Mouse (Mus musculus) forebrain, embryonic 16.5 days (tissue): ENCODE measurements around the gene Wfdc15b. TPM values are rescaled to one million over a fixed set of nuclear protein-coding genes. Genes with fewer than 3 reads are reported as not detected.
"Not testable (repeated sequence)": the region's sequence is repeated elsewhere in the genome, so short reads cannot be mapped to it uniquely, and the experiment has no call there.

Experiments
- ATAC-seq: fragments of 200-750 bp; cut with Nextera tagmentation; 2 replicates; pipeline ENCODE4 v1.8.0; 2017; ENCODE audit warnings: mild to moderate bottlenecking, moderate library complexity
- H3K27ac ChIP-seq: fragments of 300-500 bp; sonication (generic); 2 replicates; pipeline ENCODE4 v1.5.1; 2014; ENCODE audit warnings: low read length, control low read depth
- H3K27me3 ChIP-seq: fragments of 300-500 bp; sonication (generic); replicated peaks from 2 replicates; pipeline ENCODE4 v1.6.1; 2014; ENCODE audit warnings: low read length; ENCODE audit not compliant: control insufficient read depth, insufficient read depth
- H3K36me3 ChIP-seq: fragments of 300-500 bp; sonication (generic); 2 replicates; pipeline ENCODE4 v1.6.1; 2014; ENCODE audit not compliant: control insufficient read depth, insufficient read depth
- H3K4me1 ChIP-seq: fragments of 300-500 bp; sonication (generic); replicated peaks from 2 replicates; pipeline ENCODE4 v1.6.1; 2014; ENCODE audit warnings: low read length; ENCODE audit not compliant: control insufficient read depth, insufficient read depth
- H3K4me2 ChIP-seq: fragments of 300-500 bp; sonication (generic); 2 replicates; pipeline ENCODE4 v1.6.1; 2014; ENCODE audit warnings: mild to moderate bottlenecking, low read length, control low read depth
- H3K4me3 ChIP-seq: fragments of 300-500 bp; sonication (generic); replicated peaks from 2 replicates; pipeline ENCODE4 v1.5.1; 2014; ENCODE audit warnings: mild to moderate bottlenecking, low read length, control low read depth
- H3K9ac ChIP-seq: fragments of 300-500 bp; sonication (generic); replicated peaks from 2 replicates; pipeline ENCODE4 v1.6.1; 2014; ENCODE audit warnings: low read depth, low read length, control low read depth
- H3K9me3 ChIP-seq: fragments of 300-500 bp; sonication (generic); 2 replicates; pipeline ENCODE4 v1.6.1; 2016; ENCODE audit warnings: low read length; ENCODE audit not compliant: control insufficient read depth
- WGBS: fragments of 180-500 bp; shearing (Covaris S2); extraction: QIAGEN DNeasy Blood & Tissue Kit; methylation state at CpG from one replicate; pipeline ENCODE4 v1.1.7; 2014; 5-methylcytosine and 5-hydroxymethylcytosine counted together
- polyA plus RNA-seq: library from polyadenylated mRNA; unstranded; fragments of >200 nt; fragmentation: Nextera tagmentation; extraction: Ambion mirVana; gene quantifications from 2 replicates; pipeline ENCODE4 v1.2.1, GENCODE M21; 2015

The Wfdc15b gene
- not detected in 2 replicates for polyA plus RNA-seq

DNA sequence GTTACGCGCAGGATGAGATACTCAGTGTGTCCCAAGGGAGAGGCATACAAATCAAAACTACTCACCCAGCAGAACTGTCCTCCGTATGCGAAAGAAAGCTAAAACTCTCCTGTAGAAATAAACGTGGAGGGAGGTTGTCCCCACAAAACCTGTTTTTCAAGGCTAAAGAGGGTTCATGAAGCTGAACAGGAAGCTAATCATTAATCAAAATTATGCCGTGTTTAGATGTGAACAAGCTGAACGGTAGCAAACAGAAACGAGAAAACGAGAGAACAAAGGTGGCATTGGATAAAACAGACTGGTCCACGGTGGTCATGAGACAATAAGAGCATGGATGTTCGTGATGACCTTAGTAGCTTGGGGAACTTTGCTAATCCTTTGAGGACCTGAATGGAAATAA is at the start of gene Wfdc15b:
Wfdc15b (minus strand) TSS at position 139 of the 400 bp plus-strand sequence.
- H3K4me2 ChIP-seq: no peak within 1 kb of the TSS
- H3K27me3 ChIP-seq: no peaks in the 10 kb centered on the region
- no peaks in the 10 kb centered on the region for H3K36me3 ChIP-seq
- H3K4me1 ChIP-seq: no peaks in the 10 kb centered on the region
- no peak within 1 kb of the TSS for H3K27ac ChIP-seq
- no peaks in the 10 kb centered on the region for H3K9me3 ChIP-seq
- 82% methylated on average over 11 of the region's 11 CpGs for WGBS
- no peak for ATAC-seq
- no peak within 1 kb of the TSS for H3K4me3 ChIP-seq
- H3K9ac ChIP-seq: no peak within 1 kb of the TSS

GRCm38 (mm10) chr2:164256540-164256939 is 35.1 kb upstream of the Wfdc15b start, which contains the start of gene Svs3b:
Svs3b (minus strand) TSS chr2:164256640.
- H3K36me3 ChIP-seq, H3K4me1 ChIP-seq, H3K27ac ChIP-seq, H3K9me3 ChIP-seq, H3K27me3 ChIP-seq, H3K4me2 ChIP-seq, H3K4me3 ChIP-seq, ATAC-seq, H3K9ac ChIP-seq: not testable (repeated sequence)
- 81% methylated on average over 1 of the region's 1 CpGs for WGBS

GRCm38 (mm10) chr2:164238366-164238765 is 16.9 kb upstream of the Wfdc15b start, which contains the start of gene Svs2:
Svs2 (minus strand) TSS chr2:164238466.
- Histone ChIP-seq H3K4me3 (no peak within 1 kb of the TSS), H3K27me3 (no peaks in the 10 kb centered on the region), H3K36me3 (no peaks in the 10 kb centered on the region), H3K9ac (no peak within 1 kb of the TSS), H3K4me1 (no peaks in the 10 kb centered on the region), H3K9me3 (no peaks in the 10 kb centered on the region), H3K4me2 (no peak within 1 kb of the TSS), H3K27ac (no peak within 1 kb of the TSS)
- no peak for ATAC-seq
- WGBS: 88% methylated on average over 3 of the region's 3 CpGs

GRCm38 (mm10) chr2:164232671-164233070 is 11.2 kb upstream of the Wfdc15b start:
- WGBS: 95% methylated on average over 8 of the region's 8 CpGs
- Histone ChIP-seq H3K4me1 (no peaks in the 10 kb centered on the region), H3K27ac (no peak overlapping the region), H3K9me3 (no peaks in the 10 kb centered on the region), H3K4me3 (no peak overlapping the region), H3K36me3 (no peaks in the 10 kb centered on the region), H3K9ac (no peak overlapping the region), H3K4me2 (no peak overlapping the region), H3K27me3 (no peaks in the 10 kb centered on the region)
- ATAC-seq: no peak

GRCm38 (mm10) chr2:164228361-164229070 is 7.1 kb upstream of the Wfdc15b start:
- H3K36me3 ChIP-seq: no peaks in the 10 kb centered on the region
- no peaks in the 10 kb centered on the region for H3K9me3 ChIP-seq
- H3K9ac ChIP-seq: no peak overlapping the region
- no peak overlapping the region for H3K27ac ChIP-seq
- 88% methylated on average over 8 of the region's 8 CpGs for WGBS
- no peak for ATAC-seq
- H3K4me1 ChIP-seq: no peaks in the 10 kb centered on the region
- H3K4me2 ChIP-seq: no peak overlapping the region
- H3K27me3 ChIP-seq: no peaks in the 10 kb centered on the region
- H3K4me3 ChIP-seq: no peak overlapping the region

DNA sequence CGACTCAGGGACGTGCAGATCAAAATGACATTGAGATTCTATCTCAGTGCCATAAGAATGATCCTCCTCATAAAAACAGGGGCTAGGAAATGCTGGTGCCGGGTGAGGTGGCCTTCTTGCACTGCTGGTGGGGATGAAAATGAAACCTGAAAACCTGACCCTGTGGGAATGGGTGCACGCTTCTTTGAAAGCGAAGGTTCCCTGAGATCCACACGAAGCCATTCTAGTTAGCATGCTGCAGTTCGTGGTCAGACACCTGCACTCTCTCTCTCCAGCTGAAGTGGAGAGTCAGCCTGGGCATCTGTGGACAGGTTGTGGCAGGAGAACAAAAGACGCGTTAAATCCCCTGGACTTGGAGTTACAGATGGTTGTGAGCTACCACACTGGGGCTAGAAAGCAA is 2.2 kb downstream of the Wfdc15b start:
- H3K4me3 ChIP-seq: no peak overlapping the region
- 88% methylated on average over 9 of the region's 9 CpGs for WGBS
- H3K9me3 ChIP-seq: no peaks in the 10 kb centered on the region
- H3K36me3 ChIP-seq: no peaks in the 10 kb centered on the region
- H3K27ac ChIP-seq: no peak overlapping the region
- no peak for ATAC-seq
- H3K27me3 ChIP-seq: no peaks in the 10 kb centered on the region
- no peak overlapping the region for H3K4me2 ChIP-seq
- no peaks in the 10 kb centered on the region for H3K4me1 ChIP-seq
- no peak overlapping the region for H3K9ac ChIP-seq

DNA sequence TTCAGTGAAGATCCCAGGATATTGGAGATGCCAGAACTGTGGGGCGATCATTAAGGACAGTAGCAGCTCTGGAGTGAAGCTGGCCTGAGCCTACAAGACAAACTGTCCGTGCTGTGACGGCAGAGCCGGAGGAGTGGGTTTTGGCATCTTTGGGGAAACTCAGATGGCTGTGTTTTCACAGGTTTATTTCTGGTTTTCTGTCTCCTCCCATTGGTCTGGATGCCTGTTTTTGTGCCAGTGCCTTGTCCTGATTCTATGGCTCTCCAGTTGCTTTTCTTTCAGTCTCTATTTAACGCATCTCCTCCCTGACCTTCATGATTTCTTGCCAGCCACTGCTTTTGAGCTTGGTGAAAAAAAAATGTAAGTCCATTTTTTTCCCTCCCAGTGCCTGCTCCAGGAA is 8.7 kb downstream of the Wfdc15b start:
- no peaks in the 10 kb centered on the region for H3K36me3 ChIP-seq

GRCm38 (mm10) chr2:164210892-164211291 is 10.6 kb downstream of the Wfdc15b start:
- no peaks in the 10 kb centered on the region for H3K4me1 ChIP-seq
- H3K36me3 ChIP-seq: no peaks in the 10 kb centered on the region
- peaks cover 2% of the 10 kb centered on the region; the same call in 1 of the 2 replicates for H3K9me3 ChIP-seq
- no peak overlapping the region for H3K9ac ChIP-seq
- no peak for ATAC-seq
- no peak overlapping the region for H3K4me2 ChIP-seq
- WGBS: 84% methylated on average over 4 of the region's 4 CpGs
- no peaks in the 10 kb centered on the region for H3K27me3 ChIP-seq
- no peak overlapping the region for H3K4me3 ChIP-seq
- H3K27ac ChIP-seq: no peak overlapping the region

More for the DNA sequence above, 8.7 kb downstream of the Wfdc15b start:
- no peak overlapping the region for H3K9ac ChIP-seq
- peaks cover 2% of the 10 kb centered on the region; the same call in 1 of the 2 replicates for H3K9me3 ChIP-seq
- no peaks in the 10 kb centered on the region for H3K4me1 ChIP-seq
- ATAC-seq: no peak
- 76% methylated on average over 5 of the region's 5 CpGs for WGBS
- H3K27me3 ChIP-seq: no peaks in the 10 kb centered on the region
- H3K4me3 ChIP-seq: no peak overlapping the region
- H3K4me2 ChIP-seq: no peak overlapping the region
- H3K27ac ChIP-seq: no peak overlapping the region

DNA sequence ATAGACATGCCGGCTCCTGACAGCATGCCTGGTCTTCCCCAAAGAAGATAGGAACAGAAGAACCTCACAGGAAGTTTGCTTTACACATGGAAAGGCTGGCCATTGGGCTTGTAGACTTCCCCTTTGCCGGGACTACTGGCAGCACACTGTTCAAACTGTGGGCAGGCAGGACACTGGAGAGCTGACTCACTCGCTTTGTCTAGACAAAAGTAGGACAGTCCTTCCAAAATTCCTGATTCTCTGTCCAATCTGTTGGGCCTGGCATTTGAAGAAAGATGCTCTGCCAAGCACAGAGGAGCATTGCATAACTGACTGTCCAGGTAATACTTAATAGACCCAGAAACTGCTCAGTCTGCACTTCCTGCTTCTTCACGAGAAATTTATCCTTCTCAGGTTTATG is 14.8 kb downstream of the Wfdc15b start:
- H3K9ac ChIP-seq: no peak overlapping the region
- peaks cover 2% of the 10 kb centered on the region; the same call in 1 of the 2 replicates for H3K9me3 ChIP-seq
- 84% methylated on average over 4 of the region's 4 CpGs for WGBS
- no peaks in the 10 kb centered on the region for H3K4me1 ChIP-seq
- ATAC-seq: no peak
- no peak overlapping the region for H3K4me3 ChIP-seq
- H3K36me3 ChIP-seq: no peaks in the 10 kb centered on the region
- H3K4me2 ChIP-seq: no peak overlapping the region
- no peak overlapping the region for H3K27ac ChIP-seq
- H3K27me3 ChIP-seq: no peaks in the 10 kb centered on the region
